Mouse (Mus musculus): ENCODE measurements around the gene Ipo9. TPM values are rescaled to one million over a fixed set of nuclear protein-coding genes. Genes with fewer than 3 reads are reported as not detected.

Ipo9 gene
- total and polyA plus RNA-seq, 3 experiments = 27.4 to 56.2 TPM; not detected in 1

- peaks cover 29% of the 10 kb centered on the region for H3K79me2 ChIP-seq (ENCODE audit: control insufficient read depth, insufficient read depth, low read length, poor library complexity)
- peaks cover 6 to 18% of the 10 kb centered on the region in 2 experiments; a peak in 3 of 4 replicates for H3K36me3 ChIP-seq (ENCODE audit: control insufficient read depth in 1 of 2, insufficient read depth in 2 of 2, low read length in 2 of 2)
- 0 out of 2 replicates have a peak, but pooled peaks have one; percentile 5 for TF ChIP-seq BHLHE40 (IDR thresholded peaks at IDR 0.05; ENCODE audit: borderline replicate concordance, low read depth, low read length)
- TF ChIP-seq MAX (IDR thresholded peaks at IDR 0.05; ENCODE audit: low read length) = peak; percentile 20; the same call in 1 of the 2 replicates
- 0 out of 2 replicates have a peak, but pooled peaks have one; percentile 56 for TF ChIP-seq MYC (IDR thresholded peaks at IDR 0.05; ENCODE audit: low read depth, low read length)
- no peak for TF ChIP-seq NELFE (IDR thresholded peaks at IDR 0.05; ENCODE audit: low read depth, low read length)
- H3K4me1 ChIP-seq (ENCODE audit: control insufficient read depth in 1 of 2, insufficient read depth in 2 of 2, low read length in 2 of 2) = peaks cover 0 to 10% of the 10 kb centered on the region in 2 experiments; a peak in 2 of 4 replicates
- peak overlapping the region; percentile 94 for H3K9ac ChIP-seq (ENCODE audit: control insufficient read depth, low read depth, low read length, poor library complexity, severe bottlenecking)
- H3K27me3 ChIP-seq (ENCODE audit: control insufficient read depth in 1 of 2, insufficient read depth in 2 of 2, low read length in 2 of 2) = no peaks in the 10 kb centered on the region
- DNase-seq (ENCODE audit: low read depth, low spot score) = no peak
- peak overlapping the region; percentile 93 for H3K4me3 ChIP-seq (ENCODE audit: control insufficient read depth in 1 of 2, insufficient read depth in 1 of 2, low read depth in 2 of 2, low read length in 2 of 2)
- no peaks in the 10 kb centered on the region for H3K9me3 ChIP-seq (replicated peaks; ENCODE audit: insufficient read depth, low read length)
- peak overlapping the region; percentile 53 for H3K27ac ChIP-seq (ENCODE audit: control insufficient read depth, low read depth, low read length)
These were observed 344 bp upstream of the Ipo9 start for GRCm38 (mm10) chr1:135430669-135431017.

GRCm38 (mm10) chr1:135427390-135427789 lies 2.9 kb downstream of the Ipo9 start:
- H3K79me2 ChIP-seq (ENCODE audit: control insufficient read depth, insufficient read depth, low read length, poor library complexity) = peaks cover 41% of the 10 kb centered on the region
- H3K4me1 ChIP-seq (ENCODE audit: control insufficient read depth in 1 of 2, insufficient read depth in 2 of 2, low read length in 2 of 2) = peaks cover 0 to 10% of the 10 kb centered on the region in 2 experiments; a peak in 2 of 4 replicates
- no peak overlapping the region for H3K9ac ChIP-seq (ENCODE audit: control insufficient read depth, low read depth, low read length, poor library complexity, severe bottlenecking)
- no peak overlapping the region for H3K27ac ChIP-seq (ENCODE audit: control insufficient read depth, low read depth, low read length)
- no peaks in the 10 kb centered on the region for H3K9me3 ChIP-seq (replicated peaks; ENCODE audit: insufficient read depth, low read length)
- TF ChIP-seq ELF1 (IDR thresholded peaks at IDR 0.05; ENCODE audit: low read depth, low read length) = no peak
- no peak for TF ChIP-seq RAD21 (IDR thresholded peaks at IDR 0.05; ENCODE audit: low read depth, low read length)
- no peak for TF ChIP-seq TCF12 (IDR thresholded peaks at IDR 0.05; ENCODE audit: low read depth, low read length)
- no peak for TF ChIP-seq MYB (IDR thresholded peaks at IDR 0.05; ENCODE audit: low read depth, low read length)
- TF ChIP-seq BHLHE40 (IDR thresholded peaks at IDR 0.05; ENCODE audit: borderline replicate concordance, low read depth, low read length) = no peak
- no peaks in the 10 kb centered on the region for H3K27me3 ChIP-seq (ENCODE audit: control insufficient read depth in 1 of 2, insufficient read depth in 2 of 2, low read length in 2 of 2)
- H3K36me3 ChIP-seq (ENCODE audit: control insufficient read depth in 1 of 2, insufficient read depth in 2 of 2, low read length in 2 of 2) = peaks cover 14 to 18% of the 10 kb centered on the region in 2 experiments
- no peak for DNase-seq (ENCODE audit: low read depth, low spot score)
- no peak overlapping the region for H3K4me3 ChIP-seq (ENCODE audit: control insufficient read depth in 1 of 2, insufficient read depth in 1 of 2, low read depth in 2 of 2, low read length in 2 of 2)

- peaks cover 44% of the 10 kb centered on the region for H3K79me2 ChIP-seq (ENCODE audit: control insufficient read depth, insufficient read depth, low read length, poor library complexity)
- no peak overlapping the region for H3K27ac ChIP-seq (ENCODE audit: control insufficient read depth, low read depth, low read length)
- TF ChIP-seq MYB (IDR thresholded peaks at IDR 0.05; ENCODE audit: low read depth, low read length) (no peak), TCF12 (IDR thresholded peaks at IDR 0.05; ENCODE audit: low read depth, low read length) (no peak), CHD1 (IDR thresholded peaks at IDR 0.05; ENCODE audit: low read depth, low read length) (no peak)
- no peak overlapping the region for H3K9ac ChIP-seq (ENCODE audit: control insufficient read depth, low read depth, low read length, poor library complexity, severe bottlenecking)
- peaks cover 14 to 18% of the 10 kb centered on the region in 2 experiments for H3K36me3 ChIP-seq (ENCODE audit: control insufficient read depth in 1 of 2, insufficient read depth in 2 of 2, low read length in 2 of 2)
- no peak overlapping the region for H3K4me3 ChIP-seq (ENCODE audit: control insufficient read depth in 1 of 2, insufficient read depth in 1 of 2, low read depth in 2 of 2, low read length in 2 of 2)
- H3K9me3 ChIP-seq (replicated peaks; ENCODE audit: insufficient read depth, low read length) = no peaks in the 10 kb centered on the region
- no peaks in the 10 kb centered on the region for H3K27me3 ChIP-seq (ENCODE audit: control insufficient read depth in 1 of 2, insufficient read depth in 2 of 2, low read length in 2 of 2)
- H3K4me1 ChIP-seq (ENCODE audit: control insufficient read depth in 1 of 2, insufficient read depth in 2 of 2, low read length in 2 of 2) = peaks cover 0 to 10% of the 10 kb centered on the region in 2 experiments; a peak in 2 of 4 replicates
- no peak for DNase-seq (ENCODE audit: low read depth, low spot score)
These were observed 3.7 kb downstream of the Ipo9 start for GRCm38 (mm10) chr1:135426645-135427044.
